Mouse (Mus musculus): ENCODE results near the gene Myo1c.

DNA sequence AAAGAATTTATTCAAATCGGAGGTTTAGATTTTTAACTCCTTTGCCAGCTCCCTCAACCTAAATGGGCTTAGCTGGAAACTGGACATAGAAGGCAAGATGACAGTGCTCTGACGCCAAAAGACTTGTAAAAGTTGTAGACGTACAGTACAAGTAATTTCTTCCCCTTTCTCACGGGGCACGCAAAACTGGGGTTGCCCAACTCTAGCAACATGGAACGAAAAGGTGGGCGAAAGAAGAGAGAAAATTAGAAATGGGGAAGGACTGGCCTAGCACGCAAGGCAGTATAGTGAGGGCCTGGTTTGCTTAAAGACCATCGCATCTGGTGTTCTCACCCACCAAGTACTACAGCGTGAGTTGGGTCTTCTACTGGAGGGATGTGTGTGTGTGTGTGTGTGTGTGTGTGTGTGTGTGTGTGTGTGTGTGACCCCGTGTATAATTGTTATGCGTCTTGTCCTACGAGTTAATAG is 688 bp downstream of the Myo1c start:
- TF ChIP-seq POLR2A (IDR thresholded peaks at IDR 0.05; ENCODE audit: borderline replicate concordance, control insufficient read depth, low read depth, low read length) = no peak
- no peak for TF ChIP-seq CTCF (IDR thresholded peaks at IDR 0.05; ENCODE audit: control insufficient read depth, insufficient read depth, low read length)

Measured in bone marrow, adult 2 months (tissue).